Mouse (Mus musculus): ENCODE measurements around the gene Atrnl1.

Gene Atrnl1

GRCm38 (mm10) chr19:58111291-58111690 lies 500.5 kb downstream of the Atrnl1 start:
- DNase-seq (ENCODE audit: inconsistent age in 2 of 2, low spot score in 1 of 2) = no peak

- no peak for DNase-seq (ENCODE audit: inconsistent age in 2 of 2, low spot score in 1 of 2)
These were observed 501.3 kb downstream of the Atrnl1 start for GRCm38 (mm10) chr19:58112151-58112550.

- DNase-seq (ENCODE audit: inconsistent age in 2 of 2, low spot score in 1 of 2) = no peak
These were observed 502.4 kb downstream of the Atrnl1 start for GRCm38 (mm10) chr19:58113092-58113731.

- DNase-seq (ENCODE audit: inconsistent age in 2 of 2, low spot score in 1 of 2) = no peak
These were observed 506.8 kb downstream of the Atrnl1 start for GRCm38 (mm10) chr19:58117595-58117994.

GRCm38 (mm10) chr19:58118141-58118835 lies 507.5 kb downstream of the Atrnl1 start:
- peak; percentile 70 to 73 for DNase-seq (ENCODE audit: inconsistent age in 2 of 2, low spot score in 1 of 2)

DNA sequence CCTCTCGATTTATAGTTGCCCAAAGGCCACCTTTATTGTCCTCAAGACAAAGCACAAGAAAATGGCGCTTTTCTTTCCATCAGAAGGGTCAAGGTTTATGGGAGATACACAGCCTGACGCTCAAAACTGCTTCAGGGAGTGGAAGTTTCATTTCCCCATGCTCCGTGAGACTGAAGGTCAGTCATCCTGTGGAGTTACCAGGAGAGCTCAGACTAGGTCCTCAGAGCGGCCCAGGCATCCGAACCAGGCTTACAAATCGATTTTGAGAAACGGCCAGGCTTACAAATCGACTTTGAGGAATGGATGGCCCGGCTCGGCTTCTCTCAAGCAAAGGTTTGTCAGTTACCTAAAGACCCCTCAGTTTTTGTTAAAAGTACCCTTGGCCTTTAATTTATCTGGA lies 508.0 kb downstream of the Atrnl1 start:
- peak; percentile 58 to 83 for DNase-seq (ENCODE audit: inconsistent age in 2 of 2, low spot score in 1 of 2)

GRCm38 (mm10) chr19:58119681-58120173 lies 508.9 kb downstream of the Atrnl1 start:
- DNase-seq (ENCODE audit: inconsistent age in 2 of 2, low spot score in 1 of 2) = no peak

GRCm38 (mm10) chr19:58120661-58121060 lies 509.8 kb downstream of the Atrnl1 start:
- no peak for DNase-seq (ENCODE audit: inconsistent age in 2 of 2, low spot score in 1 of 2)

GRCm38 (mm10) chr19:58121628-58122027 lies 510.8 kb downstream of the Atrnl1 start:
- no peak for DNase-seq (ENCODE audit: inconsistent age in 2 of 2, low spot score in 1 of 2)

DNA sequence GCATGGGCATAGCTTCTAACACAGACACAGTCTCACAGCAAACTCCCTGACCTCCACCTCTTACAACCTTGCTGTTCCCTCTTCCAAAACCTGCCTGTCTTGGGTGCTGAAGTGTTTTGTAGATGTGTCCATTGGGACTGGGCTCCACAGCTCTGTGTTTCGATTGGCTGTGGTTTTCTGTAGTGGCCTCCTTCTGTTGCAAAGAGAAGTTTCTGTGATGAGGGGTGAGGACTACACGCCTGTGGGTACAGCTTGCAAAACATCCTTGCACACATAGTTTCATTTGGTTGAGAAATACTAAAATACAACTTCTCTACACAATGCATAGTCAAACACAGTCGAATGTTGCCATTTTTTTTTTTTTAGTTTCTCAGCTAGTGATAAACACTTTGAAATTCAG lies 512.8 kb downstream of the Atrnl1 start:
- DNase-seq (ENCODE audit: inconsistent age in 2 of 2, low spot score in 1 of 2) = no peak

DNA sequence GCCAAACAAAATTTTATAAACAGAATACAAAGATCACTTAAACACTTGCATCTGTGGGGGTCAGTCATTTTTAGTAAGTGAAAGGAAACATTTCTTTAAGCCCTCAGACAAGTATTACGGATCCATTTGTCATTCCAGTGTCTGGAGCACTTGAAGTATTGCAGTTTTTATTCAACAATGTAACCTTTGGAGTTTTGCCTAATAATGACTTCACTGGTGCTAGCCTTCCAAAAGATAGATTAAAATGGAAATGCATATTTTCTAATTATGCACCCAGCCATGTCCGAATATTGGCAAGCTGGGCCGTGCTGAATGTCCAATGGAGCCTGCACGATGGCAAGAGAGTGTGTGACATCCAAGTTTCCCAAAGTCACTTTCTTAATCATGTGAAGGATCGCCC lies 513.7 kb downstream of the Atrnl1 start:
- no peak for DNase-seq (ENCODE audit: inconsistent age in 2 of 2, low spot score in 1 of 2)

GRCm38 (mm10) chr19:58125010-58125409 lies 514.2 kb downstream of the Atrnl1 start:
- no peak for DNase-seq (ENCODE audit: inconsistent age in 2 of 2, low spot score in 1 of 2)

DNA sequence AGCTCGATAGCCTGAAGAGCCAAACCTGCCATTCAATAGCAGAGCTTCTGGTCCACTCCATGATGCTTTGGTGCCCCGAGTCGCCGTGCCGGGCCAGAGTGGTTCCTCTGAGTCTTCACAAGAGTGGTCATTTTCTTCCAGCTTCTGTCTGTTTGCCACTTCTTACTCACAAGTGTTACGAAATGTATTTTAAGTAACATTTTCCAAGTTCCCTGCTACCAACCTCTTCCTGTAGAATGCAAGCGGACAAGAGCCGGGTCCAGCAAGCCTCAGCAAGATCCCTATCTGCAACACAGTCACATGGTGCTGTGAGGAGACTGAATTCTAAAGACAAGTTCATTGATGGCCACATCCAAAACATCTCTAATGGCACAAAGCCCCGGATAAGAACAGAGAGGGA lies 521.1 kb downstream of the Atrnl1 start:
- no peak for DNase-seq (ENCODE audit: inconsistent age in 2 of 2, low spot score in 1 of 2)

DNA sequence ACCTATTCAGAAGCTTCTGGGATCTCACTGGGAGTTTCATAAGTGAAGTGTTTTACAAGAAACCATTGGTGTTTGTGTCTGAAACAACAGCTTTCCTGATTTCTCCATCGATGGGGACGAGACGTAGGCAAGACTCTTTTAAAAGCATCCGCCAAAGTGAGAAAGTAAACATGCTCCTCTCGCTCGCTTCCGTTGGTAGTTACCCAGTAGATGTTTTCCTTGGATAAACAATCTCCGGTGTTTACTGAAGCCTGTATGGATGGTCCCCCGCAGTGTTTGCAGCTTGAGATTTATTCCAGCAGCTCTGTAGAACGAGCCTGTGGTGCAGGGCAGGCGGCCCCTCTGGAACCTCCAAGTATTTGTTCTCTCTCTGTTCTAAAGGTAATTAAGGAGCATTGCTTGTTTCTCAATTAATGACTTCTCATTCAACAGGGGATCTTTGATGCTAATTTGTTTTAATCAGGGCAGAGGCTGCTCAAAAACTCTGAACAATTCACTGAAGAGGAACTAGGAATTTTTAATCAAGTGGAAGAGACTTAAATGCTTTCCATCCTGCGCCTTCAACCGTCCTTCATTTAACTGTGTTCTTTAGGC lies 529.5 kb downstream of the Atrnl1 start:
- no peak for DNase-seq (ENCODE audit: inconsistent age in 2 of 2, low spot score in 1 of 2)

DNA sequence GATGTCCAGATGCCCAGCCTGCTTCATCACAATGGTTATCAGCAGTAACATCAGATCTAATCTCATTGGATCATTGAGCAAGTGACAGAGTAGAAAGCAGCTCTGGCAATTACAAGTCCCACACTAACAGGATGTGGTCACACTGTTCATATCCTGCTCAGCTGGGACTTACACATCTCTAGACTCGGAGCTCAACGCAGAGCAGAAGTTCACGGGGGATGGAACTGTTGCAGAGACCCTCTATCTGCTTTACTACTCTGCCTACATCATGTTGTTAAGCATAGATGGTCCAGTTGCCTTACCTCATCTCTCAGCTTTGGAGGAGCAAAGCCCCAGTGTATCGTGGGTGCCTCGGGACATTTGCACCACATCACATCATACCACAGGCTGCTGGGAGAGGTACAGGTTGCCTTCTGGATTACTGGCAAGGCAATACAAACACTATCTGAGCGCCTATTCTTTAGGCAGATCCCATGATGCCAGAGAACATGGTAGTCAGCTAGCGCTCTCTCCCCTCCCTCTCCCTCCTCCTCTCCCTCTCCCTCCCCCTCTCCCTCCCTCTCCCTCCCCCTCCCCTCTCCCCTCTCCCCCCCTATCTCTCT lies 533.1 kb downstream of the Atrnl1 start:
- DNase-seq (ENCODE audit: inconsistent age in 2 of 2, low spot score in 1 of 2) = no peak

GRCm38 (mm10) chr19:58145521-58145920 lies 534.7 kb downstream of the Atrnl1 start:
- DNase-seq (ENCODE audit: inconsistent age in 2 of 2, low spot score in 1 of 2) = peak in 1 of 2 experiments; percentile 23

GRCm38 (mm10) chr19:58151257-58151656 lies 540.4 kb downstream of the Atrnl1 start:
- DNase-seq (ENCODE audit: inconsistent age in 2 of 2, low spot score in 1 of 2) = no peak

GRCm38 (mm10) chr19:58161569-58161968 lies 550.7 kb downstream of the Atrnl1 start:
- no peak for DNase-seq (ENCODE audit: inconsistent age in 2 of 2, low spot score in 1 of 2)

DNA sequence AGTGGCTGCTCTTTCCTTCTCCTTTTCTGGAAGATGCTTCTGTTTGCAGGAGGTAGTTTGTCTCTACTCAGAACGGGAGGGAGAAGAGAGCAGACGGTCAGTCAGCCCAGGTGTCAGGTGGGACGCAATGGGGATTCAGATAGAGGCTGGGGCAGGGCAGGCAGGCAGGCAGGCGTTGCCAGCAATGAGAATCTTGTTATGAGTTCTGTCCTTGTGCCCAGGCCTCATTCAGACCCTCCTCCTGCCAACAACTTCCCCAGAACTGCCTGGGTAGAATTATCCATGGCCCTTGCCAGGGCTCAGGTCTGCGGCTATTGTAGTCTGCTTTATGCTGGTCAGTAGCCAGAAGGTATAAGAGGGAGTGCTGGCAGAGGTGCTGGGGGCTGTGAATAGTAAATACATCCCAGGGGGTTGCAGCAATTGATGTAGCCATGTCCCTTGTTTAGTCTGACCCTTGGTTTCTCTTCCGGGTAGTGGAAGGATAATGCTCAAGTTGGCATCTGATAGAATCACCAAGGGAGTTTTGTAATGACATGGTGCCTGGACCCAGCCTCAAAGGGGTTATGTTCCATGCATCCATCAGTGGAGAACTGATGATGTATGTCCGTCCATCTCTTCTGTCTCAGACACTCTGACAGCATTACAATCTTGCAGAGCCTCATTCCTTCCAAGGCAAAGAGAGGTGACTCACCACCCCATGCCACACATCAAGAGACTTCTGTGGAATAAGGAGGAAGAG lies 554.2 kb downstream of the Atrnl1 start:
- DNase-seq (ENCODE audit: inconsistent age in 2 of 2, low spot score in 1 of 2) = no peak

DNA sequence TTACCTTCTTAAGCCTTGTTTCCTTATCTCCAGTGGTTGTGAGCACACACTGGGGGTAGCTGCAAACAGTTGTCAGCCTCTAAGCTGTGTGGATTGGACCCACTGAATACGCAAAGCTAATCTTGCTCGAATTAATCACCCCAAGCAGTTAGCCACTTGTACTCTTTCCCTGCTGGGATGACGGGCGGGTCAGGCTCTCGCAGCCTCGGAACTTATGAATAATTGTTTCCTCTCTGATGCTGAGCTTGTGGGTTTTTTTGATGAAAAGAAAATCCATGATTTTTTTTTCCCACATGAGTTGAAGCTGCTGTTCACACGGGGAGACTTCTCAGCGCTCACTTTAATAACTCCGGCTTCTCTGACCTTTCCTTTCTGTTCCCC lies 554.8 kb downstream of the Atrnl1 start:
- no peak for DNase-seq (ENCODE audit: inconsistent age in 2 of 2, low spot score in 1 of 2)

DNA sequence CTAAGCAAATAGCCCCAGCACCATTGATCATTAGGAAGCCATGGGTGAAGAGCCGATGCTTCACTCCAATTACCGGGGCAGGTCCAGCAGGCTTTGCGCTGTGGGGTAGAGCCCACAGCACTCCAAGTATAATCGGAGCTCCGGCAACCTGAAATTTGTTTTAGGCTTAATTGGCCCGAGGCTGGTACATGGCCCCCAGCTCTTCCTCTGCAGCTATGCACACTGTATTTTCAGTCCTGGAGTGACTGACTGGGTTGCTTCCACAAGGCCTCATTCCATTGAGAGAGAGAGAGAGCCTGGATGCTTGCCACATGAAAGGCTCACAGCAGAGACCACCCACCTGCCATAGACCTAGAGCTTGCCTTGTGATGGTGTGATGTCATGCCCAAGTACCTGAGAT lies 555.3 kb downstream of the Atrnl1 start:
- DNase-seq (ENCODE audit: inconsistent age in 2 of 2, low spot score in 1 of 2) = no peak

Data from adrenal gland, adult (tissue).